Mouse (Mus musculus) MEL (cell line): ENCODE results near the gene Mettl21c.

Source experiments
- EP300 ChIP-seq, 2 experiments: IDR thresholded peaks; 2 replicates each; pipeline ENCODE4 v1.6.1; 2011; ENCODE audit warnings: improper control_type of control experiment in 2 of 2, low read length in 2 of 2, low read depth in 1 of 2, mild to moderate bottlenecking in 1 of 2
- MAZ ChIP-seq: IDR thresholded peaks from 2 replicates; pipeline ENCODE4 v1.6.1; 2012; ENCODE audit warnings: low read depth, mild to moderate bottlenecking, inconsistent platforms, low read length, improper control_type of control experiment

DNA sequence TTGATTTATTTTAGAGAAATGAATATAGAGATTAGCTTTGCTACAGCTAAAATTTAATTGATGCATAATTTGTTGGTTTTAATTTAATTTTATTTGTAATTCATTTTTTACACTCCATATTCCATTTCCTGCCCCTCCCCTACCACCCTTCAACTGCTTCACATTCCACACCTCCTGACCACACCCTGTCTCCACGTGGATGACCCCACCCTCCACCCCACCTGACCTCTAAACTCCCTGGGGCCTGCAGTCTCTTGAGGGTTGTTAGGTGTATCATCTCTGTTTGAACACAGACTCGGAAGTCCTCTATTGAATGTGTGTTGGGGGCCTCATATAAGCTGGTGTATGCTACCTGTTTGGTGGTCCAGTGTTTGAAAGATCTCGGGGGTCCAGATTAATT lies 48.7 kb downstream of the Mettl21c start:
- TF ChIP-seq MAZ = no peak
- no peak for TF ChIP-seq EP300 (IDR thresholded peaks at IDR 0.05; ENCODE audit: low read depth in 1 of 2, low read length in 2 of 2)
